Mouse (Mus musculus) limb, embryonic 13.5 days (tissue): ENCODE results near the gene Cenpa. TPM values are rescaled to one million over a fixed set of nuclear protein-coding genes. Genes with fewer than 3 reads are reported as not detected.

Experiments used
- ATAC-seq: fragments of 200-750 bp; cut with Nextera tagmentation; 2 replicates; pipeline ENCODE4 v1.8.0; 2017; ENCODE audit warnings: low read depth, moderate number of reproducible peaks, moderate TSS enrichment; ENCODE audit not compliant: low FRiP score
- H3K27ac ChIP-seq: fragments of 300-500 bp; sonication (generic); 2 replicates; pipeline ENCODE4 v1.5.1; 2015; ENCODE audit warnings: inconsistent platforms, mild to moderate bottlenecking, moderate library complexity
- H3K27me3 ChIP-seq: fragments of 300-500 bp; sonication (generic); 2 replicates; pipeline ENCODE4 v1.6.1; 2015; ENCODE audit warnings: mild to moderate bottlenecking, inconsistent platforms
- H3K36me3 ChIP-seq: fragments of 300-500 bp; sonication (generic); 2 replicates; pipeline ENCODE4 v1.6.1; 2015; ENCODE audit warnings: inconsistent platforms, mild to moderate bottlenecking, moderate library complexity
- H3K4me1 ChIP-seq: fragments of 300-500 bp; sonication (generic); 2 replicates; pipeline ENCODE4 v1.6.1; 2015; ENCODE audit warnings: inconsistent platforms
- H3K4me2 ChIP-seq: fragments of 300-500 bp; sonication (generic); replicated peaks from 2 replicates; pipeline ENCODE4 v1.6.1; 2015; ENCODE audit warnings: inconsistent platforms, mild to moderate bottlenecking, moderate library complexity
- H3K4me3 ChIP-seq: fragments of 300-500 bp; sonication (generic); 2 replicates; pipeline ENCODE4 v1.5.1; 2015; ENCODE audit warnings: moderate library complexity, mild to moderate bottlenecking, inconsistent platforms
- H3K9ac ChIP-seq: fragments of 300-500 bp; sonication (generic); 2 replicates; pipeline ENCODE4 v1.6.1; 2015; ENCODE audit warnings: mild to moderate bottlenecking, inconsistent platforms
- H3K9me3 ChIP-seq: fragments of 300-500 bp; sonication (generic); 2 replicates; pipeline ENCODE4 v1.6.1; 2016; ENCODE audit warnings: inconsistent platforms
- WGBS: fragments of 180-500 bp; shearing (Covaris S2); methylation state at CpG from one replicate; pipeline ENCODE4 v1.1.7; 2015; 5-methylcytosine and 5-hydroxymethylcytosine counted together
- polyA plus RNA-seq: library from polyadenylated mRNA; unstranded; fragments of >200 nt; fragmentation: Nextera tagmentation; extraction: Ambion mirVana; gene quantifications from 2 replicates; pipeline ENCODE4 v1.2.1, GENCODE M21; 2015

The Cenpa gene
- polyA plus RNA-seq, 1 experiment from 2014 or later, result 315 TPM

DNA sequence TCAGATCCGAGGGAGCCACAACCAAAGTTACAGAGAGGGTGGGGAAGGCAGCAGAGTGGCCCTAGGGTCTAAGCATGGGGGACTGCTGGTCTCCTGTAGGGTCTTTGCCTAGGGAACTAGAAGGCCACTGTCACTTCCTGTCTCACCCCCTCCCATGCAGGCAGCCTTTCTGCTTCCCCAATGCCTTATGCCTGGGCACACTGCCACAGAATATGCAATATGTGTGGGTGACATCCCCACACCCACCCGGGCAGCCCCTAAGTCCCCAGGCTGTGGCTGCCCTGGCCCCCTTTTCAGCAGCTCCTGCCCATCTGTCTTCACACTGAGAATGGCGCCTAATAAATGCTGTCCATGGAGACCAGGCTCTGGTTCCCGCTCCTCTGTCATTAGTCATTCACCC lies 41.7 kb upstream of the Cenpa start:
- no peaks in the 10 kb centered on the region for H3K36me3 ChIP-seq
- no peak overlapping the region for H3K9ac ChIP-seq
- ATAC-seq, result no peak
- H3K9me3 ChIP-seq, result no peaks in the 10 kb centered on the region
- H3K4me3 ChIP-seq, result no peak overlapping the region
- 39% methylated on average over 4 of the region's 4 CpGs for WGBS
- peaks cover 50% of the 10 kb centered on the region for H3K27me3 ChIP-seq
- H3K4me1 ChIP-seq, result peaks cover 14% of the 10 kb centered on the region
- H3K27ac ChIP-seq, result no peak overlapping the region
- H3K4me2 ChIP-seq, result no peak overlapping the region

DNA sequence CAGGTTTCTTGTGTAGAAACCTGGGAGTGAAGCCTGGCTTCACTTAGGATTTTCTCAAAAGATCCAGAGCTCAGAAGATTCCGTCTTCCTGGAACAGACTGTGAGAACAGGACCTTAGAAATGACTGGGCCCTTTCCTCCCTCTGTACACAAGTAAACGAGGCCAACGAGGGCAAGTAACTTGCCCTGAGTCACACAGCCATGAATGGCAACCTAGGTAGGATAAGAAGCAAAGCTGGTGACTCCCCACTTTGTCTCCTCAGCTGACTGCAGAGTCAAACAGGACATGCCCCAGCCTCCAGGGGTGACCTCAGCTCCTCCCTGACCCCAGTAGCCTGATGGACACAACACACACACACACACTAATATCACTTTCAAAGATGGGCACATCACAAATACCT lies 41.2 kb upstream of the Cenpa start:
- Histone ChIP-seq H3K9me3 (no peaks in the 10 kb centered on the region), H3K4me3 (no peak overlapping the region), H3K27ac (no peak overlapping the region), H3K36me3 (no peaks in the 10 kb centered on the region), H3K9ac (no peak overlapping the region), H3K27me3 (peaks cover 48% of the 10 kb centered on the region), H3K4me1 (peaks cover 14% of the 10 kb centered on the region), H3K4me2 (no peak overlapping the region)
- no peak for ATAC-seq
- 64% methylated on average over 3 of the region's 3 CpGs for whole genome bisulfite sequencing

DNA sequence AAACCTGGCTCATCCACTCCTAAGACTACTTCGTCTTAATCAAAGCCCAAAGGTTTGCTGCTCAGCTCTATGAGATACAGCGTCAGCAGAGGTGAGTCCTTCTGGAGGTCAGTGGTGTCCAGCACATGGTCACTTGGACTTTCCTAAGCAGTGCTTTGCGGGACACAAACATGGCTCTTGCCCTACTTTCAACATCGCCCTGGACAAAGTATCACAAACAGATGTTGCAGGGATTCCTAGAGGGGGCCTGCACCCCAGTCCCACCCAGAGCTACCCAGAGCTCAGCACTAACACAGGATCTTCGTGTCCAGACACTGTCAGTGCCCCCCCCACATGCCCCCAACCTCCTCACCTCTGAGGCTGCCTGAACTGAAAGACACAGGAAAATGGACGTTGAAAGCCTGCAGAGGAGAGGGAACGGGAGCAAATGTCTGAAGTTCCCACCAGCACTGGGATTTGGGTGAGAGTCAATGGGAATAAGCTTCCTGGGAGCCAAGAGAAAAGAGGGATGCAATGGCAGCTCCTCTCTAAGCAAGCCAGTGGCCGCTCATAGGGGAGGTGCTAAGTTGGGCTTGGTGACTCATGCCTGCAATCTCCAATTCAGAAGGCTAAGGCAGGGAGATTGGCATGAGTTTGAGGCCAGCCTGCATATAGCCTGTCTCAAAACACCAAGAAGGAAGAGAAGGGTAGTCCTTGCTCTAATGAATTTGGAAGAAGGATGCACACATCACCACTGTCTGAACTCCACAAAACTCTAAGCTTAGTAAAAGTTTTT lies 40.1 kb upstream of the Cenpa start:
- no peak for ATAC-seq
- H3K4me1 ChIP-seq, result peaks cover 14% of the 10 kb centered on the region

DNA sequence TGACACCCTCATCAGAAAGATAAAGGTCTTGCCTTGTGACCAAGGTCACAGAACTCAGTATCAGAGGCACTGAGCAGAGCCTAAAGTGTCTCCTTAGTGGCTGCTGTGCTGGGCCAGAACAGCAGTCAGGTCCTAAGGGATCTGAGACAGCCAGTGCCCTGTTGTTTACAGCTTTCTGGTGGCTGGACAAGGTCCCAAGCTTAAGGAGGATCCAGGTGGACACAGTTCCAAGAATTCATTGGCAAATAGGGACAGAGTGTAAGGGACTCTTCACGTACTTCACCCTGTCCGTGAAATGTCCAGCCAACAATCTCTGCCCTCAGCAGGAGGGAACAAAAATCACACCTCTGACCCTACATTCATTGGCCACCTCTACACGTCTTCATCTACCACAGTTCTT lies 38.1 kb upstream of the Cenpa start:
- no peak overlapping the region for H3K4me3 ChIP-seq
- H3K27me3 ChIP-seq, result peaks cover 22% of the 10 kb centered on the region
- H3K9me3 ChIP-seq, result no peaks in the 10 kb centered on the region
- H3K4me2 ChIP-seq, result no peak overlapping the region
- H3K27ac ChIP-seq, result no peak overlapping the region
- H3K9ac ChIP-seq, result no peak overlapping the region
- no peaks in the 10 kb centered on the region for H3K4me1 ChIP-seq
- H3K36me3 ChIP-seq, result no peaks in the 10 kb centered on the region
- 77% methylated on average over 3 of the region's 3 CpGs for WGBS
- ATAC-seq, result no peak

More for the DNA sequence above, 40.1 kb upstream of the Cenpa start:
- H3K9ac ChIP-seq, result no peak overlapping the region
- H3K4me2 ChIP-seq, result no peak overlapping the region
- H3K9me3 ChIP-seq, result no peaks in the 10 kb centered on the region
- peaks cover 37% of the 10 kb centered on the region for H3K27me3 ChIP-seq
- no peak overlapping the region for H3K27ac ChIP-seq
- no peak overlapping the region for H3K4me3 ChIP-seq
- 77% methylated on average over 8 of the region's 8 CpGs for WGBS
- no peaks in the 10 kb centered on the region for H3K36me3 ChIP-seq

DNA sequence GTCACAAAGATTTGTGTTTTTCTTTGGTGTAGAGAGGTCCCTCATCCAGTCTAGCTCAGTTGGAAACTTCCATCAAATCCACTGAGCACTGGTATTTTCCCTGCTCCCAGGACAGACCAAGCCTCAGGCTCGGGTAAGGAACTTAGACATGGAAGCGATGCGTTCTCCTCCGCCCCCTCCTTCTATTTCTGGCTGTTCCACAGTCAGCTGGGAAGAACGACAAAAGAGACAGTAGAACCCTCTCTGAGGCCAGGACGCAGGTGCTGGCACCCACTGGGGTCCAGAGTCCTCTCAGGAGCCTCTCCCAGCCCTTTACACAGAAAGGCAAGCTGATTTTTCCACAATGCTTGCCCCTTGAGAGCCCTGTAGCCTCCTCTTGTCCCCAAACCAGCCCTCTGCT lies 36.2 kb upstream of the Cenpa start:
- ATAC-seq, result no peak
- 79% methylated on average over 6 of the region's 6 CpGs for WGBS
- Histone ChIP-seq H3K4me2 (no peak overlapping the region), H3K36me3 (no peaks in the 10 kb centered on the region), H3K27ac (no peak overlapping the region), H3K9ac (no peak overlapping the region), H3K4me3 (no peak overlapping the region), H3K4me1 (no peaks in the 10 kb centered on the region), H3K9me3 (no peaks in the 10 kb centered on the region), H3K27me3 (peaks cover 9% of the 10 kb centered on the region)

DNA sequence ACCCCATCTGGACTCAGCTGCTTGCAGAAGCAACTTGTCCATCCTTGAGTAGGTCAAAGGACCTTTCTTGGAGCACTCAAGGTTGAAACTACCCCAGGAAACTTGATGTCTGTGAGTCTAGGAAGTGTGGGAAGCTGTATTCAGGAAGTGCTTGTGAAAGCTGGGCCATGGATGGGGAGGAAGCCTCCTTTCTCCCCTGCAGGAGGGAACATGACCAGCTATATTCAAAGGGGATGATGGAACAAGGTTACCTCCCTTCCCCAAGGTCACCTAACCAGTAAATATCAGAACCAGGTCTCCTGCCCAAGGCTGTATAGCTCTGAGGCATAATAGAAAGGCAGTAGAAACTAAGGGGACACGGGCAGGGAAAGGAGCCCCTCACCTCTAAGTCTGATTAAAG lies 34.4 kb upstream of the Cenpa start:
- no peak overlapping the region for H3K27ac ChIP-seq
- H3K4me2 ChIP-seq, result no peak overlapping the region
- H3K36me3 ChIP-seq, result no peaks in the 10 kb centered on the region
- no peaks in the 10 kb centered on the region for H3K9me3 ChIP-seq
- H3K4me1 ChIP-seq, result no peaks in the 10 kb centered on the region
- no peak for ATAC-seq
- 64% methylated on average over 1 of the region's 1 CpGs for WGBS
- H3K4me3 ChIP-seq, result no peak overlapping the region
- peaks cover 2% of the 10 kb centered on the region; the same call in 1 of the 2 replicates for H3K27me3 ChIP-seq
- no peak overlapping the region for H3K9ac ChIP-seq

DNA sequence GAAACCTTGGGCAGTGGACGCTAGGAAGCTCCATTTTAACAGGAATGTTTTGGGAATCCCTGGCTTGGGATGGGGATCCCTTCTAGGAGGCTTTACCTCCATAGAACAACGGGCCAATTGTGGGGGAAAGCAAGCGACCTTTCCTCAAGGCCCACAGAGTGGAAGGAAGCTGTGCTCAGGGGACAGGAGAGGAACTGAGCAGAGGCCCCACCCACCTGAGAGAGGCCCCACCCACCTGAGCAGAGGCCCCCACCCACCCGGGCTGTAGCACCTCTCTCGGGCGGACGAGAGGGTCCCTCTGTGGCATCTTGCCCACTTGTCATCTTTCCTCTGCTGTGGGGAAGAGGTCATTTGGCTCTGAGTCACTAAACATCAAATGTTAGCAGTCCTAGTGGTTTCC lies 29.6 kb upstream of the Cenpa start:
- WGBS, result 48% methylated on average over 7 of the region's 7 CpGs
- H3K36me3 ChIP-seq, result no peaks in the 10 kb centered on the region
- H3K9me3 ChIP-seq, result no peaks in the 10 kb centered on the region
- no peak overlapping the region for H3K9ac ChIP-seq
- H3K4me1 ChIP-seq, result no peaks in the 10 kb centered on the region
- H3K4me2 ChIP-seq, result no peak overlapping the region
- no peak overlapping the region for H3K27ac ChIP-seq
- no peaks in the 10 kb centered on the region for H3K27me3 ChIP-seq
- no peak overlapping the region for H3K4me3 ChIP-seq
- ATAC-seq, result no peak

DNA sequence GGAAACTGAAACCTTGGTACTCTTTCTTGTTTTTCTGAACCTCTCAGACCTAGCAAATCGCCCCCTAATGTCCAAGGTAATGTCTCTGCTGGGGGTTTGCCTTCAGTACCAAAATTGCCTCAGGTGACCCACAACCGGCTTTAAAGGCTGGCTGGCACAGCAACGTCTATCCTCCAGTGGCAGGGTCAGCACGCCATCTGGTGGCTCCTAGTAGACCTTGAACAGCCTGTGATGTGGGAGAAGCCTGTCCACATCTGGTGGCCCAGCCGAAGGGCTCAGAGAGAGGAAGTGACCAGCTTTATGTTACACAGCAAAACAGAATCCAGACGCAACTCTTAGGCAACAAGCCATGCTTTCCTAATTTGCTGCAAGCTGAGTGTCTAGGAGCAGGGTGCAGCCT lies 28.5 kb upstream of the Cenpa start:
- peak; percentile 85; the same call in 1 of the 2 replicates for ATAC-seq
- Histone ChIP-seq H3K4me2 (no peak overlapping the region), H3K9ac (no peak overlapping the region), H3K4me1 (no peaks in the 10 kb centered on the region), H3K9me3 (no peaks in the 10 kb centered on the region), H3K27me3 (no peaks in the 10 kb centered on the region), H3K4me3 (no peak overlapping the region), H3K36me3 (no peaks in the 10 kb centered on the region), H3K27ac (no peak overlapping the region)
- 3% methylated on average over 6 of the region's 6 CpGs for WGBS

DNA sequence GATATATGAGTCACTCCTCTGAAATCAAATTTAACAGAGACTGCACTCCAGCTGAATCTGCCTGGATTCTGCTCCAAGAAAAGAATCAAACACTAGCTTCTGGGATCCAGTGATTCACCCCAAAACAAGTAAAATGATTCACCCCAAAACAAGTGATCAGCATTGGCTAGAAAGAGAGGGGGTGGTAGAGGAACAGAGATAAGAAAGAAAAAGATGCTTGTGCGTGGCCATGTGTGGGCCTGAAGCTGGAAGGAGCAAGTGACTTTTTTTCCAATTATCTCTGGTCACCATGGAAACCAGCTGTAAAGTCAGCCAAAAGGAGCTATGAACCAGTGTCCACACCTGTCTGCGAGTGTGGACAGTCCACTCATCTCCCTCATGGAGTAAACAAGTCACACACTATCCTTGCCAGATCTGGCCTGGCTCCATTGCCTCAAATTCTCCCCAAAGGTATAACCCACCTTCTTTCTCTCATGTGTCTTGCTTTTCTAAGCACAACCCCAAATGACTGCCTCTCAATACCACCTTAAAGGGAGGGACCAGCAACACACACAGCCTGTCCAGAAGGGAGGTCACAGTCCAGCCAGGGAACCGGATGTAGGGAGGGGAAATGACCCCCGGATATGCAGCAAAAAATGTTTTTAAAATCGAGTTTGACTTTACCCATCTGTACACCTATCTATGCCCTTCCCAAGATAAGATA lies 22.9 kb upstream of the Cenpa start:
- Histone ChIP-seq H3K9me3 (no peaks in the 10 kb centered on the region), H3K4me3 (no peak overlapping the region), H3K4me2 (no peak overlapping the region), H3K27me3 (no peaks in the 10 kb centered on the region), H3K9ac (no peak overlapping the region), H3K4me1 (peaks cover 11% of the 10 kb centered on the region), H3K36me3 (no peaks in the 10 kb centered on the region), H3K27ac (no peak overlapping the region)
- 53% methylated on average over 5 of the region's 5 CpGs for WGBS
- ATAC-seq, result no peak

DNA sequence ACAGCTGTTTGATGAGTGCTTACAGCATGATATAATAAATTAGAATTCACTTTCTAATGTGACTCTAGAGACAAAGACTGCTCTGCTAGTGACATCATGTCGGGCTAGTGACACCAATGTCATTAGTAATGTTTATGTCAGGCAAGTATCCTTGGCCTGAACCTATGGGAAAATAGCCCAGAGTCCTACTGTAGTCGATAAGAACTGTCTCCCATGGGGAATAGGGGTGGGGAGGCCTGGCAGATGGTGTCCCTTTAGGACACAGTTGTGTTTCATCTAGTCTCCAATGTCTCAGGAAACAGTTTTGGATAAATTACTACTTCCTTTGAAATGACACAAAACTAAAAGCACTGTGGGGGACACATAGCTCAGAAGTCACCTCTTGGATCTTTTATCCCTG lies 20.5 kb upstream of the Cenpa start:
- H3K9ac ChIP-seq, result no peak overlapping the region
- 72% methylated on average over 2 of the region's 2 CpGs for WGBS
- H3K27me3 ChIP-seq, result no peaks in the 10 kb centered on the region
- peaks cover 18% of the 10 kb centered on the region for H3K4me1 ChIP-seq
- no peak overlapping the region for H3K4me3 ChIP-seq
- H3K36me3 ChIP-seq, result peaks cover 3% of the 10 kb centered on the region
- H3K4me2 ChIP-seq, result no peak overlapping the region
- H3K27ac ChIP-seq, result no peak overlapping the region
- H3K9me3 ChIP-seq, result no peaks in the 10 kb centered on the region
- no peak for ATAC-seq

DNA sequence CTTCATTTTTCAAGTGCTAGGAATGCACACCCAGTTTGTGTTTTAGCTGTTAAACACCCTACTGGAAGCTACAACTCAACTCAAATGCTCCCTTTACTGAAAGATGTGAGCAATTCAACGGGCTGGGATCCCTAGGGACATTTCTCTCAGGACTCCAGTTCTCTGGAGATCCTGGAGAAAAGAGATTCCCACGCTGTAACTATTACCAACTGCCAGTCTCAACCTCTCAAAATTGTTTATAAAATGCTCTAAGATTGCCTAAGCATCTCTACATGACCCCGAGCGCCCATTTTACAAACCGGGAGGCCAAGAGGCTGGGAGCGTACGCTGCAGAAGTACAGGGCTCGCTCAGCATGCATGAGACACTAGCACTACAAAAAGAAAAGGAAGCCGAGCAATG lies 19.2 kb upstream of the Cenpa start:
- 15% methylated on average over 9 of the region's 9 CpGs for WGBS
- no peak overlapping the region for H3K27ac ChIP-seq
- peaks cover 18% of the 10 kb centered on the region for H3K4me1 ChIP-seq
- H3K27me3 ChIP-seq, result no peaks in the 10 kb centered on the region
- peak overlapping the region; percentile 86 for H3K4me3 ChIP-seq
- peaks cover 11% of the 10 kb centered on the region for H3K36me3 ChIP-seq
- H3K9me3 ChIP-seq, result no peaks in the 10 kb centered on the region
- ATAC-seq, result peak; percentile 34; the same call in 1 of the 2 replicates
- H3K9ac ChIP-seq, result peak overlapping the region; percentile 84
- H3K4me2 ChIP-seq, result peak overlapping the region; percentile 96

DNA sequence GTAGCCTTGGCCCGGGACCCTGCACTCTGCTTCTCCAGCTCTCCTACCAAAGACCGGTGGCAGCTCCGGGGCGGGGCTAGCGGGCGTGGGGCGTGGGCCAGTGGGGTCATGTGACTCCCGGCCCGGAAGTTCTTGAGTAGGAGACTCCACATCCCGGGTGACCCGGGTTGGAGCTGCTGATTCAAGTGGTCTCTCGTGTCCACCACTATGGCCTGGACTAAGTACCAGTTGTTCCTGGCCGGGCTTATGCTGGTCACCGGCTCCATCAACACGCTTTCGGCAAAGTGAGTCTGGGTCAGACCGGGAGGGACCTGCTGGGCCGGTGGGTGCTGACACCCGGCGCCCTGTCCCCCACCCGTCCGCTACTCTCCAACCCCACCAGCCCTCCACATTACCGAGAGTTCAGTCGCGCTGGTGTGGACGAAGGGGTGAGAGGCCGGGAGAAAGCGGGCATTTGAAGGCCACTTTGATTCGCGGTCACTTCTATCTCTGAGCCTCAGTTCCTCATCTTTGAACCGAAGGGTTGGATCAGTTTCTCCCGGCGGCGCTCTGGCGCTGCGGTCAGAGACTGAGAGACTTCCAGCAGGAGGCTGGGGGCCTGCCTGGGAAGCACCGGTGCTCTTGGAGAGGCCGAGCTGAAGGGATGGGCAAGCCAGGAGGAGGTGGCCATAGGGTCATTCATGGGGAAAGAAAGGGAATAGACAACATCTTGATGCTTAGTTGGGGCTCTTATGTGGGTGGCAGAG lies 18.6 kb upstream of the Cenpa start, which contains the start of gene Slc35f6:
Gene Slc35f6 (plus strand): TSS at position 119 of the 746 bp plus-strand sequence.
- H3K9ac ChIP-seq, result peak within 1 kb of the TSS; percentile 84
- H3K27ac ChIP-seq, result no peak within 1 kb of the TSS
- no peaks in the 10 kb centered on the region for H3K27me3 ChIP-seq
- peaks cover 18% of the 10 kb centered on the region for H3K4me1 ChIP-seq
- H3K4me3 ChIP-seq, result peak within 1 kb of the TSS; percentile 86
- H3K9me3 ChIP-seq, result no peaks in the 10 kb centered on the region
- peaks cover 16% of the 10 kb centered on the region for H3K36me3 ChIP-seq
- H3K4me2 ChIP-seq, result peak within 1 kb of the TSS; percentile 96
- ATAC-seq, result peak; percentile 94
- WGBS, result under 1% methylated on average over 38 of the region's 38 CpGs
